Mouse (Mus musculus) small intestine, adult 2 months (tissue): Measurements from ENCODE around the gene Ilvbl.

Source experiments
- CTCF ChIP-seq: fragments of 200-500 bp; IDR thresholded peaks from 2 replicates; pipeline ENCODE4 v1.5.1; 2012; ENCODE audit warnings: low read depth, mild to moderate bottlenecking, control low read depth, inconsistent platforms, low read length, moderate library complexity, mixed read lengths; ENCODE audit not compliant: insufficient replicate concordance, insufficient read length; ENCODE audit errors: extremely low read depth
- POLR2A ChIP-seq: fragments of 200-500 bp; IDR thresholded peaks from 2 replicates; pipeline ENCODE4 v1.6.1; 2012; ENCODE audit warnings: low read depth, mild to moderate bottlenecking, control low read depth, inconsistent platforms, low read length, moderate library complexity

GRCm38 (mm10) chr10:78576435-78577184 is 2.5 kb downstream of the Ilvbl start:
- TF ChIP-seq CTCF (no peak), POLR2A (no peak)
